Mouse (Mus musculus): Measurements from ENCODE around the gene Rasal3. TPM values are rescaled to one million over a fixed set of nuclear protein-coding genes. Genes with fewer than 3 reads are reported as not detected.

Gene Rasal3
- polyA plus RNA-seq, 1 experiment from 2014 or later: 1.5 TPM

GRCm38 (mm10) chr17:32348406-32348805 is 55.0 kb downstream of the Rasal3 start:
- Histone ChIP-seq H3K4me3 (ENCODE audit: low read depth, low read length) (no peak overlapping the region), H3K27ac (ENCODE audit: low read length) (no peak overlapping the region), H3K9ac (replicated peaks; ENCODE audit: low read depth, low read length) (no peak overlapping the region), H3K4me1 (ENCODE audit: control insufficient read depth, insufficient read depth, low read length) (peaks cover 9% of the 10 kb centered on the region; the same call in 1 of the 2 replicates), H3K27me3 (ENCODE audit: control insufficient read depth, insufficient read depth, low read length) (no peaks in the 10 kb centered on the region), H3K36me3 (ENCODE audit: control insufficient read depth, insufficient read depth, low read length) (peaks cover 16% of the 10 kb centered on the region; the same call in 1 of the 2 replicates), H3K4me2 (replicated peaks; ENCODE audit: low read depth, low read length) (no peak overlapping the region), H3K9me3 (ENCODE audit: control insufficient read depth, low read depth, low read length) (no peaks in the 10 kb centered on the region)
- WGBS: 93% methylated on average over 2 of the region's 2 CpGs
- ATAC-seq (ENCODE audit: insufficient number of reproducible peaks, insufficient read depth, low FRiP score, low read depth): no peak

GRCm38 (mm10) chr17:32341102-32341501 is 62.3 kb downstream of the Rasal3 start:
- no peak overlapping the region for H3K4me3 ChIP-seq (ENCODE audit: low read depth, low read length)
- H3K36me3 ChIP-seq (ENCODE audit: control insufficient read depth, insufficient read depth, low read length): peaks cover 31% of the 10 kb centered on the region
- H3K9me3 ChIP-seq (ENCODE audit: control insufficient read depth, low read depth, low read length): no peaks in the 10 kb centered on the region
- H3K9ac ChIP-seq (replicated peaks; ENCODE audit: low read depth, low read length): no peak overlapping the region
- no peaks in the 10 kb centered on the region for H3K4me1 ChIP-seq (ENCODE audit: control insufficient read depth, insufficient read depth, low read length)
- ATAC-seq (ENCODE audit: insufficient number of reproducible peaks, insufficient read depth, low FRiP score, low read depth): no peak
- no peak overlapping the region for H3K27ac ChIP-seq (ENCODE audit: low read length)
- H3K4me2 ChIP-seq (replicated peaks; ENCODE audit: low read depth, low read length): no peak overlapping the region
- no peaks in the 10 kb centered on the region for H3K27me3 ChIP-seq (ENCODE audit: control insufficient read depth, insufficient read depth, low read length)
- WGBS: 83% methylated on average over 1 of the region's 1 CpGs

Small RNAs within 50 kb of the gene (microRNA-seq; reads per million reads assigned to microRNA genes)
- not detected for gene Gm22201

Other genes with a start within 250 kb of the Rasal3 start
- 21.4 and 22.2 TPM in 2 replicates for gene Notch3, start 236.7 kb downstream of the Rasal3 start, polyA plus RNA-seq (2014; fragmentation: Nextera tagmentation; extraction: Ambion mirVana)
- gene Ephx3, start 214.0 kb downstream of the Rasal3 start, polyA plus RNA-seq (2014; fragmentation: Nextera tagmentation; extraction: Ambion mirVana): 0.16 and 0.42 TPM in 2 replicates
- 98.5 and 103 TPM in 2 replicates for gene Brd4, start 118.9 kb downstream of the Rasal3 start, polyA plus RNA-seq (2014; fragmentation: Nextera tagmentation; extraction: Ambion mirVana)
- 56.5 and 62.3 TPM in 2 replicates for gene Akap8, start 82.3 kb downstream of the Rasal3 start, polyA plus RNA-seq (2014; fragmentation: Nextera tagmentation; extraction: Ambion mirVana)
- gene Akap8l, start 53.0 kb downstream of the Rasal3 start, polyA plus RNA-seq (2014; fragmentation: Nextera tagmentation; extraction: Ambion mirVana): 84.3 and 88.6 TPM in 2 replicates
- 32.2 and 39.9 TPM in 2 replicates for gene Wiz, start 14.1 kb downstream of the Rasal3 start, polyA plus RNA-seq (2014; fragmentation: Nextera tagmentation; extraction: Ambion mirVana)
- 0.17 TPM in 1 of 2 replicates, not detected in the other for gene Pglyrp2, start 20.6 kb upstream of the Rasal3 start, polyA plus RNA-seq (2014; fragmentation: Nextera tagmentation; extraction: Ambion mirVana)
- 0.34 and 0.45 TPM in 2 replicates for gene Cyp4f39, start 49.1 kb upstream of the Rasal3 start, polyA plus RNA-seq (2014; fragmentation: Nextera tagmentation; extraction: Ambion mirVana)
- 10.1 and 10.6 TPM in 2 replicates for gene Cyp4f17, start 102.5 kb upstream of the Rasal3 start, polyA plus RNA-seq (2014; fragmentation: Nextera tagmentation; extraction: Ambion mirVana)
- gene Cyp4f16, start 133.0 kb upstream of the Rasal3 start, polyA plus RNA-seq (2014; fragmentation: Nextera tagmentation; extraction: Ambion mirVana): 19.9 and 21.6 TPM in 2 replicates
- not detected in 2 replicates for gene Cyp4f37, start 217.7 kb upstream of the Rasal3 start, polyA plus RNA-seq (2014; fragmentation: Nextera tagmentation; extraction: Ambion mirVana)